ENCODE assay signal across 23 mouse cellular contexts in genomic region chr9:29771870-29772269, GRCm38 (mm10).
DNase-seq lines count a peak whose midpoint lies in the region; ATAC-seq and TF ChIP-seq lines count a peak whose summit lies in the region.
"Had no signal": no experiment of that assay in that cellular context is flagged by ENCODE, and none has a peak within 500 bp of the region (broad histone marks: within the 10 kb centered on the region; RNA-seq: fewer than 3 reads in every experiment).

No protein-coding gene starts in this region.

- DNase-seq in heart, adult 11 months = peak; percentile 39
- no peak for DNase-seq in heart, adult 9 months (ENCODE audit: low spot score in 2 of 2)
- no peak for DNase-seq in heart, adult 18-20 months
- peak; percentile 3 for DNase-seq in lung, embryonic 14.5 days
- no peak for DNase-seq in lung, adult 18-20 months
- DNase-seq: adrenal gland, postnatal 25 days; cerebellum, adult 8-10 months; cerebellum, postnatal 36 days; gastrocnemius, postnatal 10 days; kidney, adult 18-20 months; liver, embryonic 13.5 days; lung, postnatal 36 days; right cerebral cortex, postnatal 25 days; spleen, adult 18-20 months had no signal

- H3K36me3 ChIP-seq in heart, embryonic 15.5 days = no peaks in the 10 kb centered on the region
- H3K36me3 ChIP-seq in lung, embryonic 14.5 days (ENCODE audit: insufficient read depth) = no peaks in the 10 kb centered on the region
- no peaks in the 10 kb centered on the region for H3K36me3 ChIP-seq in hindbrain, embryonic 15.5 days
- H3K36me3 ChIP-seq: forebrain, embryonic 10.5 days; limb, embryonic 12.5 days; liver, embryonic 13.5 days; lung, embryonic 15.5 days; neural tube, embryonic 12.5 days had no signal

- no peak overlapping the region for H3K27ac ChIP-seq in heart, embryonic 15.5 days
- H3K27ac ChIP-seq in lung, embryonic 14.5 days (ENCODE audit: low read depth) = no peak overlapping the region
- H3K27ac ChIP-seq in hindbrain, embryonic 15.5 days (replicated peaks) = 0 out of 2 replicates have a peak overlapping the region, but pooled peaks have one; percentile 14
- H3K27ac ChIP-seq: forebrain, embryonic 10.5 days; limb, embryonic 12.5 days; liver, embryonic 13.5 days; lung, embryonic 15.5 days; neural tube, embryonic 12.5 days had no signal

- H3K4me3 ChIP-seq in heart, embryonic 15.5 days = no peak overlapping the region
- H3K4me3 ChIP-seq in lung, embryonic 14.5 days (ENCODE audit: low read depth, low read length) = no peak overlapping the region
- H3K4me3 ChIP-seq in hindbrain, embryonic 15.5 days = no peak overlapping the region
- H3K4me3 ChIP-seq: forebrain, embryonic 10.5 days; limb, embryonic 12.5 days; liver, embryonic 13.5 days; lung, embryonic 15.5 days; megakaryocyte, embryonic 14.5 days; neural tube, embryonic 12.5 days had no signal

- no peaks in the 10 kb centered on the region for H3K9me3 ChIP-seq in heart, embryonic 15.5 days (replicated peaks)
- no peaks in the 10 kb centered on the region for H3K9me3 ChIP-seq in lung, embryonic 14.5 days (ENCODE audit: low read depth, low read length)
- no peaks in the 10 kb centered on the region for H3K9me3 ChIP-seq in hindbrain, embryonic 15.5 days
- H3K9me3 ChIP-seq: forebrain, embryonic 10.5 days; limb, embryonic 12.5 days; liver, embryonic 13.5 days; lung, embryonic 15.5 days; neural tube, embryonic 12.5 days had no signal

- no peaks in the 10 kb centered on the region for H3K27me3 ChIP-seq in heart, embryonic 15.5 days
- H3K27me3 ChIP-seq in lung, embryonic 14.5 days (ENCODE audit: insufficient read depth, low read length) = no peaks in the 10 kb centered on the region
- no peaks in the 10 kb centered on the region for H3K27me3 ChIP-seq in hindbrain, embryonic 15.5 days
- H3K27me3 ChIP-seq: limb, embryonic 12.5 days; liver, embryonic 13.5 days; lung, embryonic 15.5 days; megakaryocyte, embryonic 14.5 days; neural tube, embryonic 12.5 days had no signal

- H3K9ac ChIP-seq in heart, embryonic 15.5 days = no peak overlapping the region
- H3K9ac ChIP-seq in lung, embryonic 14.5 days = no peak overlapping the region
- no peak overlapping the region for H3K9ac ChIP-seq in hindbrain, embryonic 15.5 days
- H3K9ac ChIP-seq: limb, embryonic 12.5 days; liver, embryonic 13.5 days; lung, embryonic 15.5 days; neural tube, embryonic 12.5 days had no signal

- no peak for TF ChIP-seq CTCF in lung, embryonic 14.5 days (IDR thresholded peaks at IDR 0.05; ENCODE audit: low read depth)

- 12% methylated on average over 5 of the region's 5 CpGs for WGBS in heart, embryonic 15.5 days
- 7% methylated on average over 5 of the region's 5 CpGs for WGBS in lung, embryonic 14.5 days
- 34% methylated on average over 5 of the region's 5 CpGs for WGBS in hindbrain, embryonic 15.5 days

- H3K4me1 ChIP-seq in heart, embryonic 15.5 days (replicated peaks) = peaks cover 8% of the 10 kb centered on the region; the same call in 1 of the 2 replicates
- H3K4me1 ChIP-seq in lung, embryonic 14.5 days (ENCODE audit: insufficient read depth) = no peaks in the 10 kb centered on the region
- peaks cover 44% of the 10 kb centered on the region for H3K4me1 ChIP-seq in hindbrain, embryonic 15.5 days (replicated peaks)
- H3K4me1 ChIP-seq: limb, embryonic 12.5 days; liver, embryonic 13.5 days; megakaryocyte, embryonic 14.5 days; neural tube, embryonic 12.5 days had no signal

- no peak overlapping the region for H3K4me2 ChIP-seq in heart, embryonic 15.5 days
- no peak overlapping the region for H3K4me2 ChIP-seq in lung, embryonic 14.5 days
- H3K4me2 ChIP-seq in hindbrain, embryonic 15.5 days = no peak overlapping the region
- H3K4me2 ChIP-seq: limb, embryonic 12.5 days; liver, embryonic 13.5 days; neural tube, embryonic 12.5 days had no signal

- peak; percentile 64; the same call in 1 of the 2 replicates for ATAC-seq in heart, embryonic 15.5 days (replicated peaks; ENCODE audit: insufficient number of reproducible peaks, insufficient read depth, low FRiP score, low read depth)
- ATAC-seq in lung, embryonic 14.5 days (ENCODE audit: insufficient read depth) = no peak
- ATAC-seq in hindbrain, embryonic 15.5 days (ENCODE audit: low FRiP score, low read depth) = no peak
- ATAC-seq: CD4-positive, CD25-positive, alpha-beta regulatory T cell, adult 4 months; inflammation-experienced regulatory T-cells, adult 6 months had no signal

Comparison
In these comparisons a context has a peak if more than half of its experiments do, and no peak if none do; other contexts are left out.
1. DNase-seq: peak in heart, adult 11 months (single experiment) and lung, embryonic 14.5 days (single experiment); none in heart, adult 9 months (0 of 2), heart, adult 18-20 months (0 of 2) and lung, adult 18-20 months (0 of 2).